Mouse (Mus musculus) inflammation-experienced regulatory T-cells (primary cell): Measurements from ENCODE around the gene Gm12800. TPM values are rescaled to one million over a fixed set of nuclear protein-coding genes. Genes with fewer than 3 reads are reported as not detected.

ENCODE experiments used
- polyA plus RNA-seq, 2 experiments: library from polyadenylated mRNA; unstranded; fragments of 100-300 nt; shearing (Covaris generic); gene quantifications; one replicate each; pipeline ENCODE4 v1.2.1; 2017

Gene Gm12800
- under 1 TPM in 1 of 2 experiments, not detected in 1; 0.12 TPM for polyA plus RNA-seq

GRCm38 (mm10) chr4:101908821-101909220 lies at the start of gene Gm12800:
Gene Gm12800, plus strand, starts transcription at chr4:101909121.

GRCm38 (mm10) chr4:101893656-101894420 lies 15.1 kb upstream of the Gm12800 start, which contains the start of gene C130073F10Rik:
Gene C130073F10Rik, minus strand, starts transcription at chr4:101893789.

GRCm38 (mm10) chr4:101940107-101940506 lies 31.2 kb downstream of the Gm12800 start, which contains the start of gene Gm12794:
Gene Gm12794, plus strand, starts transcription at chr4:101940407.

Other genes starting within 250 kb of the Gm12800 start
- gene Lepr, start 191.7 kb upstream of the Gm12800 start, polyA plus RNA-seq: under 1 TPM; 0.17 to 0.37 TPM
- under 1 TPM in 1 of 2 experiments, not detected in 1; 0.34 TPM for gene B020004J07Rik, start 65.1 kb upstream of the Gm12800 start, polyA plus RNA-seq
- not detected for gene C130073F10Rik, start 15.3 kb upstream of the Gm12800 start, polyA plus RNA-seq
- not detected for gene Gm12794, start 31.3 kb downstream of the Gm12800 start, polyA plus RNA-seq
- gene Gm12790, start 71.9 kb downstream of the Gm12800 start, polyA plus RNA-seq: not detected
- not detected for gene Gm12789, start 77.5 kb downstream of the Gm12800 start, polyA plus RNA-seq
- 10 to 100 TPM; 52.9 to 80.6 TPM for gene Pde4b, start 178.4 kb downstream of the Gm12800 start, polyA plus RNA-seq